Mouse (Mus musculus) CH12.LX (cell line): ENCODE data around the gene Cnbp. TPM values are rescaled to one million over a fixed set of nuclear protein-coding genes. Genes with fewer than 3 reads are reported as not detected.

ENCODE experiments used
- DNase-seq: peaks from one replicate; pipeline ENCODE4 v3.0.0-alpha.2; 2013; ENCODE audit errors: extremely low read depth
- H3K27ac ChIP-seq: 2 replicates; pipeline ENCODE4 v1.5.1; 2012; ENCODE audit warnings: low read depth, mild to moderate bottlenecking, control low read depth, moderate library complexity; ENCODE audit not compliant: insufficient read depth
- H3K27me3 ChIP-seq: replicated peaks from 2 replicates; pipeline ENCODE3; 2012; ENCODE audit warnings: inconsistent platforms
- H3K36me3 ChIP-seq, 2 experiments: replicated peaks in 1 of 2; 2 replicates each; pipeline versions ENCODE3 to v1.6.1; 2012; ENCODE audit warnings: inconsistent platforms in 1 of 2, low read length in 1 of 2, mild to moderate bottlenecking in 1 of 2, mixed read lengths in 1 of 2, moderate library complexity in 1 of 2; ENCODE audit not compliant: control insufficient read depth in 1 of 2, insufficient read depth in 1 of 2
- H3K4me1 ChIP-seq, 2 experiments: 2 replicates each; pipeline ENCODE4 v1.6.1; 2012; ENCODE audit warnings: inconsistent platforms in 1 of 2, moderate library complexity in 1 of 2; ENCODE audit not compliant: insufficient read depth in 2 of 2, control insufficient read depth in 1 of 2
- H3K4me2 ChIP-seq: 2 replicates; pipeline ENCODE4 v1.6.1; 2012; ENCODE audit warnings: low read depth, mild to moderate bottlenecking, control low read depth; ENCODE audit not compliant: poor library complexity, insufficient read depth, severe bottlenecking
- H3K4me3 ChIP-seq, 3 experiments: fragments of 150-350 bp in 1 of 3; sonication (generic) in 1 of 3; replicated peaks in 1 of 3; 2 replicates each; pipeline versions ENCODE3 to v1.5.1; 2011 to 2012; ENCODE audit warnings: low read depth in 2 of 3, low read length in 2 of 3, mild to moderate bottlenecking in 2 of 3, moderate library complexity in 2 of 3, control low read depth in 1 of 3, improper control_type of control experiment in 1 of 3, inconsistent platforms in 1 of 3, mixed read lengths in 1 of 3; ENCODE audit not compliant: poor library complexity in 1 of 3
- H3K79me2 ChIP-seq: replicated peaks from 2 replicates; pipeline ENCODE4 v1.6.1; 2012; ENCODE audit warnings: mild to moderate bottlenecking, moderate library complexity; ENCODE audit not compliant: control insufficient read depth, poor library complexity, insufficient read depth, severe bottlenecking; ENCODE audit errors: extremely low read depth
- H3K9ac ChIP-seq: 2 replicates; pipeline ENCODE4 v1.6.1; 2012; ENCODE audit warnings: low read depth, mild to moderate bottlenecking, control low read depth, moderate library complexity; ENCODE audit not compliant: insufficient read depth
- H3K9me3 ChIP-seq: replicated peaks from 2 replicates; pipeline ENCODE3; 2012; ENCODE audit warnings: low read length, inconsistent platforms, mixed read lengths
- BHLHE40 ChIP-seq: IDR thresholded peaks from 2 replicates; pipeline ENCODE4 v1.6.1; 2011; ENCODE audit warnings: mild to moderate bottlenecking, low read depth, low read length, improper control_type of control experiment
- CHD1 ChIP-seq: IDR thresholded peaks from 2 replicates; pipeline ENCODE4 v1.6.1; 2012; ENCODE audit warnings: low read depth, low read length, improper control_type of control experiment, inconsistent platforms
- CHD2 ChIP-seq: IDR thresholded peaks from 2 replicates; pipeline ENCODE4 v1.6.1; 2011; ENCODE audit warnings: low read length, improper control_type of control experiment
- GABPA ChIP-seq: IDR thresholded peaks from 2 replicates; pipeline ENCODE4 v1.6.1; 2012; ENCODE audit warnings: low read depth, low read length, improper control_type of control experiment, inconsistent platforms; ENCODE audit not compliant: insufficient replicate concordance
- HCFC1 ChIP-seq: IDR thresholded peaks from 2 replicates; pipeline ENCODE4 v1.6.1; 2012; ENCODE audit warnings: low read depth, mild to moderate bottlenecking, inconsistent platforms, low read length, improper control_type of control experiment
- JUN ChIP-seq: IDR thresholded peaks from 2 replicates; pipeline ENCODE4 v1.6.1; 2011; ENCODE audit warnings: low read depth, mild to moderate bottlenecking, low read length, improper control_type of control experiment, moderate library complexity; ENCODE audit not compliant: insufficient read depth
- JUND ChIP-seq: conservative IDR thresholded peaks from 2 replicates; pipeline ENCODE4 v1.6.1; 2011; ENCODE audit warnings: low read depth, low read length, improper control_type of control experiment
- MAZ ChIP-seq: IDR thresholded peaks from 2 replicates; pipeline ENCODE4 v1.6.1; 2012; ENCODE audit warnings: low read depth, mild to moderate bottlenecking, inconsistent platforms, low read length, improper control_type of control experiment, moderate library complexity
- MXI1 ChIP-seq: IDR thresholded peaks from 2 replicates; pipeline ENCODE4 v1.6.1; 2011; ENCODE audit warnings: mild to moderate bottlenecking, low read depth, low read length, improper control_type of control experiment
- PAX5 ChIP-seq: IDR thresholded peaks from 2 replicates; pipeline ENCODE4 v1.6.1; 2012; ENCODE audit warnings: low read length, inconsistent platforms, mixed read lengths
- SMC3 ChIP-seq: IDR thresholded peaks from 2 replicates; pipeline ENCODE4 v1.6.1; 2011; ENCODE audit warnings: low read depth, low read length, improper control_type of control experiment
- TCF12 ChIP-seq: IDR thresholded peaks from 2 replicates; pipeline ENCODE4 v1.6.1; 2014; ENCODE audit warnings: low read depth, mild to moderate bottlenecking, inconsistent platforms, low read length, improper control_type of control experiment
- UBTF ChIP-seq: IDR thresholded peaks from 2 replicates; pipeline ENCODE4 v1.6.1; 2012; ENCODE audit warnings: low read depth, mild to moderate bottlenecking, inconsistent platforms, low read length, improper control_type of control experiment, moderate library complexity
- USF1 ChIP-seq: IDR thresholded peaks from 2 replicates; pipeline ENCODE4 v1.6.1; 2014; ENCODE audit warnings: low read depth, mild to moderate bottlenecking, inconsistent platforms, low read length, improper control_type of control experiment
- USF2 ChIP-seq: conservative IDR thresholded peaks from 2 replicates; pipeline ENCODE4 v1.6.1; 2011; ENCODE audit warnings: low read depth, low read length, improper control_type of control experiment
- ZC3H11A ChIP-seq: IDR thresholded peaks from 2 replicates; pipeline ENCODE4 v1.6.1; 2012; ENCODE audit warnings: low read depth, mild to moderate bottlenecking, inconsistent platforms, low read length, improper control_type of control experiment
- ZKSCAN1 ChIP-seq: IDR thresholded peaks from 2 replicates; pipeline ENCODE4 v1.6.1; 2012; ENCODE audit warnings: low read depth, inconsistent platforms, low read length, improper control_type of control experiment, borderline replicate concordance
- ZMIZ1 ChIP-seq: IDR thresholded peaks from 2 replicates; pipeline ENCODE4 v1.6.1; 2012; ENCODE audit warnings: low read depth, mild to moderate bottlenecking, inconsistent platforms, low read length, improper control_type of control experiment
- dilution Hi-C: fragments of 300-500 bp; cut with MboI; formaldehyde crosslinking; loops from 2 replicates; pipeline ENCODE4 v1.14.3; 2020; ENCODE audit warnings: low sequenced_read_pairs; ENCODE audit not compliant: extremely low pct_unique_long_range_greater_than_20kb, extremely low pct_ligation_motif_present
- in situ Hi-C: fragments of 300-500 bp; cut with MboI; formaldehyde crosslinking; loops from 3 replicates; pipeline ENCODE4 v1.14.3; 2019; ENCODE audit warnings: low sequenced_read_pairs, low pct_ligation_motif_present, low pct_unique_long_range_greater_than_20kb, mixed read lengths
- polyA plus RNA-seq: library from polyadenylated mRNA; unstranded; fragments of >175 nt; gene quantifications from 2 replicates; pipeline ENCODE4 v1.2.1, GENCODE M21; 2012; ENCODE audit warnings: low read depth; ENCODE audit not compliant: insufficient read length
- total RNA-seq, 2 experiments: library from RNA; depleted of rRNA; stranded (reverse); fragments of 300-350 nt in 1 of 2; fragments of >200 nt in 1 of 2; gene quantifications; 2 replicates each; pipeline ENCODE4 v1.2.3; 2012 to 2014

Gene Cnbp
- total and polyA plus RNA-seq, 3 experiments: 558 to 838 (median 649) TPM

GRCm38 (mm10) chr6:87808521-87808920, 42.4 kb downstream of the Cnbp start:
- Histone ChIP-seq H3K27me3 (no peaks in the 10 kb centered on the region), H3K4me3 (peak overlapping the region in 1 of 3 experiments; percentile 75), H3K4me1 (peaks cover 17 to 66% of the 10 kb centered on the region in 2 experiments), H3K36me3 (peaks cover 6 to 38% of the 10 kb centered on the region in 2 experiments), H3K4me2 (peak overlapping the region; percentile 53), H3K27ac (peak overlapping the region; percentile 48), H3K9me3 (no peaks in the 10 kb centered on the region)
- no peak for DNase-seq
- in situ Hi-C loops (no loop called here), dilution Hi-C loops (no loop called here)
- TF ChIP-seq MAZ (no peak), GABPA (no peak), ZMIZ1 (no peak), SMC3 (no peak), ZKSCAN1 (no peak), HCFC1 (no peak)
- TF ChIP-seq, all 38 proteins: peak for 0
- peaks cover 37% of the 10 kb centered on the region for H3K79me2 ChIP-seq
- H3K9ac ChIP-seq: peak overlapping the region; percentile 52

- H3K4me3 ChIP-seq: no peak overlapping the region
- no peaks in the 10 kb centered on the region for H3K9me3 ChIP-seq
- peak overlapping the region; percentile 53 for H3K4me2 ChIP-seq
- no peak for DNase-seq
- peaks cover 37% of the 10 kb centered on the region for H3K79me2 ChIP-seq
- H3K9ac ChIP-seq: peak overlapping the region; percentile 52
- in situ Hi-C loops (no loop called here), dilution Hi-C loops (no loop called here)
- no peaks in the 10 kb centered on the region for H3K27me3 ChIP-seq
- peaks cover 6 to 31% of the 10 kb centered on the region in 2 experiments for H3K36me3 ChIP-seq
- H3K4me1 ChIP-seq: peaks cover 17 to 60% of the 10 kb centered on the region in 2 experiments
- TF ChIP-seq JUN (no peak), UBTF (no peak), PAX5 (no peak), MXI1 (peak; percentile 21; the same call in 1 of the 2 replicates), CHD1 (no peak), TCF12 (no peak), ZC3H11A (no peak), CHD2 (no peak), JUND (no peak), ZMIZ1 (no peak), BHLHE40 (peak; percentile 36; the same call in 1 of the 2 replicates), USF1 (no peak), USF2 (no peak)
- peak overlapping the region; percentile 48 for H3K27ac ChIP-seq
These were observed 43.0 kb downstream of the Cnbp start for GRCm38 (mm10) chr6:87807735-87808440.
